Mouse (Mus musculus) bone marrow macrophage, adult 2 months (primary cell): ENCODE data around the gene Slc12a5.

Experiments
- CTCF ChIP-seq: IDR thresholded peaks from 2 replicates; pipeline ENCODE4 v1.5.1; 2012; ENCODE audit warnings: low read depth, mild to moderate bottlenecking, low read length, moderate library complexity
- POLR2A ChIP-seq: IDR thresholded peaks from 2 replicates; pipeline ENCODE4 v1.6.1; 2012; ENCODE audit warnings: mild to moderate bottlenecking, low read depth, low read length, borderline replicate concordance

GRCm38 (mm10) chr2:164966381-164966780 is 5.8 kb downstream of the Slc12a5 start:
- TF ChIP-seq CTCF = no peak
- no peak for TF ChIP-seq POLR2A
